Mouse (Mus musculus) heart, postnatal 0 days (tissue): Measurements from ENCODE around the gene Cfl1.
A peak's percentile ranks its signal among the peaks of the same experiment; 100 is the strongest.

Source experiments
- CTCF ChIP-seq: IDR thresholded peaks from 2 replicates; pipeline ENCODE4 v1.5.1; 2016; ENCODE audit warnings: antibody characterized with exemption, control low read depth, low read depth
- EP300 ChIP-seq: IDR thresholded peaks from 2 replicates; pipeline ENCODE4 v1.6.1; 2016; ENCODE audit warnings: antibody characterized with exemption, low read depth

GRCm38 (mm10) chr19:5490898-5491708, 848 bp downstream of the Cfl1 start:
- TF ChIP-seq CTCF (no peak), EP300 (peak; percentile 90)
